Mouse (Mus musculus): ENCODE results near the gene Cdkal1. TPM values are rescaled to one million over a fixed set of nuclear protein-coding genes. Genes with fewer than 3 reads are reported as not detected.

Gene Cdkal1
- polyA plus RNA-seq, 1 experiment from 2014 or later: 8.2 TPM

DNA sequence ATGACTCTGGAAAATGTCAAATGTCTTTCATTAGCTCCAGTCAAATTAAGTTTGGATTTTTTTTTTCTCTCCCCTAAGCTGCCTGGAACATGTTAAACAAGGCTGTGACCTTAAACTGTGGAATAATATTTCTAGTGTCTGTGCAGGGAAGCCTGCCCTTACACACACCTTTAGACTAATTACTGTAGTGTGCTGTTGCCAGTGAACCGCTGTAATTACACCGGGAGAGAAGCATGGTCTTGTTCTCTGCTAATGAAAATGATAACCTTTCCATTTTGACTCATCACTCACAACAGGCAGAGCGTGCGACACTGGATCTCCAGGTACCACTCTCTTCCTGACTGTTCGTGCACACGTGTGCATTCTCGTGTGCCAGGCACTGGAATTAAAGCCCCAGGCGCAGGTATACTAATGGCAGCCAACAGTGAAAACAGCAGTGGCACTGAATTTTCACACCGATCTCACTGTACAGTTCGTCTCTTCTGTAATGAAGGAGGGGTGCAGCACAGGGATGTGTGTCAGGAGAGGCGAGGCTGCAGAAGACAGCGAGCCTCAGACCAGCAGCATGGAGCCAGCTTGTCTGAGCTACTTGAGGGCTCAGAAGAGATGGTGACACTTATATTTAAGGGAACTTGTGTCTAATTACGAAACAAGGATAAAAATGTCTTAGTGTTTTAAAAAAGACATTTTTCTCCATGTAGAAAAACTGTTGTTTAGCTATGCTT lies 490.4 kb downstream of the Cdkal1 start:
- no peaks in the 10 kb centered on the region for H3K9me3 ChIP-seq (replicated peaks)
- H3K27ac ChIP-seq (replicated peaks): no peak overlapping the region
- 75% methylated on average over 13 of the region's 13 CpGs for WGBS (ENCODE audit: insufficient replicate concordance)
- no peak for ATAC-seq (ENCODE audit: insufficient read depth)
- H3K4me3 ChIP-seq (replicated peaks): no peak overlapping the region
- H3K4me2 ChIP-seq: no peak overlapping the region
- 0 out of 2 replicates have a peak, but pooled peaks cover 3% of the 10 kb centered on the region for H3K4me1 ChIP-seq (replicated peaks)
- H3K9ac ChIP-seq: no peak overlapping the region
- no peaks in the 10 kb centered on the region for H3K27me3 ChIP-seq
- H3K36me3 ChIP-seq (replicated peaks): no peaks in the 10 kb centered on the region

DNA sequence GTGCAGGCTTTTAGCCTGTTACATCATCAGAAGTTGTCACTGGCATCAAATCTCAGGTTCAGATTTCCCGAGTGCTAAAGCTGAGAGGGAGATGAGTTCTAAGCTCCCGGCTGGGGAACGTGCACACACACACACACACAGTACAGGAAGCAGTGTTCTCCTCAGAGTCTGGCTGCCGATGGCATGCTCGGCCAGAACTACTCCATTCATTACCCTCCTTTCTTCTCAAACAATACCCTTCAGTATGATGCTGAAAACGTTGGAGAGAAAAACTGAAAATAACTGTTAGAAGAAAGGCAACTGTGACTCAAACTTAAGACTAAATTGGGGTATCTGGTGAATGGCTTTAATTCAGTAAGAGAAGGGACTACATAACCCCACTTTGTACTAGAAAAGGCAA lies 491.5 kb downstream of the Cdkal1 start:
- no peak overlapping the region for H3K9ac ChIP-seq
- no peaks in the 10 kb centered on the region for H3K9me3 ChIP-seq (replicated peaks)
- H3K4me1 ChIP-seq (replicated peaks): 0 out of 2 replicates have a peak, but pooled peaks cover 3% of the 10 kb centered on the region
- H3K4me3 ChIP-seq (replicated peaks): no peak overlapping the region
- no peaks in the 10 kb centered on the region for H3K36me3 ChIP-seq (replicated peaks)
- no peaks in the 10 kb centered on the region for H3K27me3 ChIP-seq
- 39% methylated on average over 6 of the region's 6 CpGs for WGBS (ENCODE audit: insufficient replicate concordance)
- no peak overlapping the region for H3K4me2 ChIP-seq
- ATAC-seq (ENCODE audit: insufficient read depth): no peak
- H3K27ac ChIP-seq (replicated peaks): no peak overlapping the region

DNA sequence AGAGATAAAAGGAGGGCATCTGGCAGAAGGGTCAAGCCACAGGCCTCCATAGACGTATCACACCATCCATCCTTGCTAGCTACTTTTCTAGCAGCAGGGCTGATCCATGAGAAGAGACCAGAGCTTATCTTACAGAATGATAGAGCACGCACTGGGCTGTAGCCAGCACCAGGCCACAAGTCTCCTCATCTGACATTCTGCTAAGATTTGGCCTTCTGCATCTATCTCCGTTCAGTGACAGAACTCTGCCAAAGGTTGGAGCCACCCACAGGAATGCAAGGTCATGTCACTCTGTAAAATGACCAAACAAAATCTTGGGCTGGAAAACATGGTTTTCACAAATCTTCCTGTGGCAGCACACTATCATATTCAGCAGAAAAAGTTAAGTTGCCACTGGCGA lies 493.6 kb downstream of the Cdkal1 start:
- Histone ChIP-seq H3K36me3 (replicated peaks) (no peaks in the 10 kb centered on the region), H3K9me3 (replicated peaks) (no peaks in the 10 kb centered on the region), H3K9ac (no peak overlapping the region), H3K27ac (replicated peaks) (no peak overlapping the region), H3K4me2 (no peak overlapping the region), H3K27me3 (no peaks in the 10 kb centered on the region), H3K4me3 (replicated peaks) (no peak overlapping the region), H3K4me1 (replicated peaks) (0 out of 2 replicates have a peak, but pooled peaks cover 3% of the 10 kb centered on the region)
- ATAC-seq (ENCODE audit: insufficient read depth): no peak
- 38% methylated on average over 4 of the region's 4 CpGs for WGBS (ENCODE audit: insufficient replicate concordance)

DNA sequence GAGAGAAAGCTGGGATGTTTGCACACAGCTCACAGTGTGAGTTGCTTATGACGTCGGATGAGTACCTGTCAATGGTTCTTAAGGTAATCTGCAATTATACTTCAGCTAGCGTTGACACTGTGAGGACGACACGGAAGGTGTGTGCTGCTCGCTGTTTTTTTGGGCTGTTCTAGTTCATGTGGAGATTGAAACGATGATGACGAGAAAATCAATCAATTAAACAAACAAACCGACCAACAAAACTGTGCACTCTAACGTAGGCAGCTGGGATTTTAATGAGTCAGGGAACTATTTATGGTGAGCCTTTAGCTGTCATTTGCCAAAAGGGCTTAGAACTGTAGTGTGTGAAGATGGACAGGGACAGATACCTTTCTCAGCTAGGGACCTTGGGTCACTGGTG lies 494.6 kb downstream of the Cdkal1 start:
- H3K9ac ChIP-seq: no peak overlapping the region
- no peak overlapping the region for H3K4me3 ChIP-seq (replicated peaks)
- H3K4me1 ChIP-seq (replicated peaks): 0 out of 2 replicates have a peak, but pooled peaks cover 3% of the 10 kb centered on the region

DNA sequence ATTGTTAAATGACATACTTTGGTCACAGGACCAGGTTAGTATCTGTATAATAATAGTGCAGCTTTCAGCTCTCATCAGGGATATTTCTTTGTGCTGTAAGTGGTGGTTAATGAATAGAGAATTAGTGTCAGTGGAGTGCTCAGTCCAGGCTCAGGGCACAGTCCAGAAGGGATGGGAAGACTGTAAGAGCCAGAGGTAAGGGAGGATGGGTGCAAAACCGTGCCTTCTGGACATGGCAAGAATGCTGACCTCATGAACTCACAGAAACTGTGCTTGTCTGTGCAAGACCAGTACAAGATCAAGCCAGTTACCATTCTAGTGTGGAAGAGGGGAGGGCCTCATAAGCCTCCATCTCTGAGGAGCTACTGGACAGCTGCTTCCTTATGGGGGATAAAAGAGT lies 496.1 kb downstream of the Cdkal1 start:
- WGBS (ENCODE audit: insufficient replicate concordance): 56% methylated on average over 1 of the region's 1 CpGs

More for the DNA sequence above, 494.6 kb downstream of the Cdkal1 start:
- H3K9me3 ChIP-seq (replicated peaks): no peaks in the 10 kb centered on the region
- no peak overlapping the region for H3K27ac ChIP-seq (replicated peaks)
- no peaks in the 10 kb centered on the region for H3K27me3 ChIP-seq
- WGBS (ENCODE audit: insufficient replicate concordance): 62% methylated on average over 10 of the region's 10 CpGs
- H3K36me3 ChIP-seq (replicated peaks): no peaks in the 10 kb centered on the region
- ATAC-seq (ENCODE audit: insufficient read depth): no peak
- 0 out of 2 replicates have a peak overlapping the region, but pooled peaks have one; percentile 23 for H3K4me2 ChIP-seq

DNA sequence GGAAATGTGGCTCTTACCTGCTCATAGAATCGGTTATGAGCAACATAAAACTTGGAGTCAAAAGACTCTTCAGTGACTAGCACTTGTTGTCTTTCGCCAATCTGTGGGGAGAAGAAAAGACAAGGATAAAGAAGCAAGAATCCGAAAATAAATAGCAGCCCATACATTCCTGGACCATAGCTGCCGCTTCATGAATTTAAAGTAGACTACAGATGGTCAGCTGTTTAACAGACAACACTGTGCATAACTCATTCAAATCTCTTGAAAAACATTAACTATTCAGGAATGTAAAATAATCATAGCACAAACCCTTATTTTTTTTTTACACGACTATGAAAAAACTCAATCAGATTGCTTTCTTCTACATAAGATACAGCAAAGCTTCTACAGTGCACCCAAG lies 498.0 kb downstream of the Cdkal1 start:
- Histone ChIP-seq H3K4me2 (no peak overlapping the region), H3K9me3 (replicated peaks) (no peaks in the 10 kb centered on the region), H3K27ac (replicated peaks) (no peak overlapping the region), H3K9ac (no peak overlapping the region), H3K4me1 (replicated peaks) (0 out of 2 replicates have a peak, but pooled peaks cover 3% of the 10 kb centered on the region), H3K36me3 (replicated peaks) (no peaks in the 10 kb centered on the region), H3K27me3 (no peaks in the 10 kb centered on the region), H3K4me3 (replicated peaks) (no peak overlapping the region)
- 69% methylated on average over 5 of the region's 5 CpGs for WGBS (ENCODE audit: insufficient replicate concordance)
- ATAC-seq (ENCODE audit: insufficient read depth): no peak

More for the DNA sequence above, 496.1 kb downstream of the Cdkal1 start:
- Histone ChIP-seq H3K27ac (replicated peaks) (no peak overlapping the region), H3K36me3 (replicated peaks) (no peaks in the 10 kb centered on the region), H3K4me2 (no peak overlapping the region), H3K9ac (no peak overlapping the region), H3K4me3 (replicated peaks) (no peak overlapping the region), H3K9me3 (replicated peaks) (no peaks in the 10 kb centered on the region), H3K4me1 (replicated peaks) (0 out of 2 replicates have a peak, but pooled peaks cover 3% of the 10 kb centered on the region), H3K27me3 (no peaks in the 10 kb centered on the region)
- no peak for ATAC-seq (ENCODE audit: insufficient read depth)

DNA sequence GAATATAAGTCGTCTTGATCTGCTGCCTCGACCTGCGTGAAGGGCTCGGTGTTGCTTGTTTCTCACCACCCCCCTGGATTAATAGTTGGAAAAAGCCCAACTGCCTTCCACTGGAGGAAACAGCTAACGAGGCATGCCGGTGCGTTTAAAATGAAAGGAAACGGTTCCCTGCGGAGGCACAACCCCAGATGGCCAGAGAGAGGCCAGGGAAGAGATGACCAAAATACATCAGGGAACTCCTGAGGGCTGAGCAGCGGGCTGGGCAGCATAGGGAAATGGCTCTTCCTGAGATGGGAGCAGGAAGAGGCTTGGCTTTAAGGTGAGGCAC lies 499.4 kb downstream of the Cdkal1 start:
- Histone ChIP-seq H3K9ac (no peak overlapping the region), H3K4me2 (no peak overlapping the region), H3K4me1 (replicated peaks) (no peaks in the 10 kb centered on the region), H3K4me3 (replicated peaks) (no peak overlapping the region), H3K36me3 (replicated peaks) (no peaks in the 10 kb centered on the region), H3K27me3 (no peaks in the 10 kb centered on the region), H3K9me3 (replicated peaks) (no peaks in the 10 kb centered on the region), H3K27ac (replicated peaks) (no peak overlapping the region)
- WGBS (ENCODE audit: insufficient replicate concordance): 69% methylated on average over 10 of the region's 10 CpGs
- ATAC-seq (ENCODE audit: insufficient read depth): no peak

DNA sequence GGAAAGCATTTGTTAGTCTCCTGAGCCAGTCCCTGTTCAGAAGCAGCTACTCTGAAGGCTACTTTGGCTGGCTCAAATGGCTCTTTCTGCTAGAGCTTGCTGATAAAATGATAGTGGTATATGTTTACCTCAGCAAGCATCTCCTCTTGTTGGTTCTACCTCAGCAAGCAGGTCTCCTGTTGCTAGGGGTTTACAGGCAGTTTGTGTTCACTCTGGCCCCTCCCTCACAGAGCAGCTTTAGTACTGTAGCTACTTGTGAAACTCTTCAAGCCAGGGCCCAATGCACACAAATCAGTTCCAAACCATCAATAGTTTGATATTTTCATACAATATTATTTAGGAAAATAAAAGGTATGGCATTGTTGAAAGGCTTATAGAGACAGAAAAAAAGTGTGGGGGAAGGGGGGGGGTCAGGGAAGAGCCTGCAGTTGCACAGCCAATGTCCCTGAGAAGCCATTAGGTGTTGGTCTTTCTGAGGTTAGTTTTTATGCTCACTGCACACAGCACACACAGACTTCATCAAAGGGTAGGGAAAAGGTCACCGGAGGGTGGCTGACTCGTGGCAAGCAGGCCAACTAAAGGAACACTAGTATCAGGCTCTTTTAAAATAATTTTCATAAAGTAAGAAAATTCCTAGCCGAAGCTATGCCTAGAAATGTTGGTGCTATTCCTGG lies 499.9 kb downstream of the Cdkal1 start:
- no peaks in the 10 kb centered on the region for H3K9me3 ChIP-seq (replicated peaks)
- 69% methylated on average over 3 of the region's 3 CpGs for WGBS (ENCODE audit: insufficient replicate concordance)
- H3K9ac ChIP-seq: no peak overlapping the region
- H3K4me1 ChIP-seq (replicated peaks): no peaks in the 10 kb centered on the region
- H3K27me3 ChIP-seq: no peaks in the 10 kb centered on the region
- H3K27ac ChIP-seq (replicated peaks): no peak overlapping the region
- H3K36me3 ChIP-seq (replicated peaks): no peaks in the 10 kb centered on the region
- no peak for ATAC-seq (ENCODE audit: insufficient read depth)
- H3K4me2 ChIP-seq: no peak overlapping the region
- H3K4me3 ChIP-seq (replicated peaks): no peak overlapping the region

DNA sequence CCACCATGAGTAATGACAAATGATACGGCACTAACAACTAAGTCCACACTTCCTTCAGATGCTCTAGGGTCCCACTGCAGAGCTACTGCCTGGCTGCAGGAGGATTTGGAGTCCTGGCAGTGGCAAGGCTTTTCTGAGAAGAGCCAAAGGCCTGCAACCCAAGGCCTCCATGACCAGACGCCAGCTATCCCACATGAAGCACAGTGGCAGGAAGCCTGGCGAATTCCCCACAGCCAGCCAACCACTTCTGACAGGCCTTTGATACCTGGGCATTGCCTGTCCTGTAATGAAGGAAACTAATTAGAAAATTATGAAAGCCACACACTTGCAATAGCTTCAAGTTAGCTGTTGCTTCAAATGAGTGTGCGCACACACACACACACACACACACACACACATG lies 500.5 kb downstream of the Cdkal1 start:
- Histone ChIP-seq H3K9me3 (replicated peaks) (no peaks in the 10 kb centered on the region), H3K4me3 (replicated peaks) (no peak overlapping the region), H3K36me3 (replicated peaks) (no peaks in the 10 kb centered on the region), H3K27ac (replicated peaks) (no peak overlapping the region), H3K4me1 (replicated peaks) (no peaks in the 10 kb centered on the region), H3K4me2 (no peak overlapping the region), H3K9ac (no peak overlapping the region), H3K27me3 (no peaks in the 10 kb centered on the region)
- no peak for ATAC-seq (ENCODE audit: insufficient read depth)
- 81% methylated on average over 4 of the region's 4 CpGs for WGBS (ENCODE audit: insufficient replicate concordance)

DNA sequence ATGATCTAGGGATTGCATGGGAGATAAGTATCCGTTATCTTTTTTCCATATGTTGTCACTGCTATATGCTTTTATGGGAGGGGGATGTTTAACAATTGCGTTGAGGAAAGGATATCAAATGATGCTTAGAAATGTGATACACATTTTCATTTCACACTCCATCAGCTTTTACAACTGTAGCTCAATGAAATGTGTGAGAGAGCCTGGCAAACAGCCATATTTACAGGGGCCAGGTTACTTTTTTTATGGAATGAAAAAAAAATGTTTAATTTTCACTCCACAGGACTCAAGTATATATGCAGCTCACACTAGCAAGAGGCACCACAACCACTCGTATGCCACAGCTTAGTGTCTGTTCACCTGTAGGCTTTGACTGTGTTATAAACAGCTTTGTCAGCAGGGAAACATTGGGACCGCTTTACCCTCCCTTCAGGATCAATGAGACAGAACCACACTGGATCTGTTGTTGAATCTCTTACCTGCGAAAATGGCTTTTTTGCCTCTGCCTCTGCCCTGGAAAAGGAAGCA lies 501.5 kb downstream of the Cdkal1 start:
- 70% methylated on average over 5 of the region's 5 CpGs for WGBS (ENCODE audit: insufficient replicate concordance)
- no peak for ATAC-seq (ENCODE audit: insufficient read depth)
- no peaks in the 10 kb centered on the region for H3K27me3 ChIP-seq

DNA sequence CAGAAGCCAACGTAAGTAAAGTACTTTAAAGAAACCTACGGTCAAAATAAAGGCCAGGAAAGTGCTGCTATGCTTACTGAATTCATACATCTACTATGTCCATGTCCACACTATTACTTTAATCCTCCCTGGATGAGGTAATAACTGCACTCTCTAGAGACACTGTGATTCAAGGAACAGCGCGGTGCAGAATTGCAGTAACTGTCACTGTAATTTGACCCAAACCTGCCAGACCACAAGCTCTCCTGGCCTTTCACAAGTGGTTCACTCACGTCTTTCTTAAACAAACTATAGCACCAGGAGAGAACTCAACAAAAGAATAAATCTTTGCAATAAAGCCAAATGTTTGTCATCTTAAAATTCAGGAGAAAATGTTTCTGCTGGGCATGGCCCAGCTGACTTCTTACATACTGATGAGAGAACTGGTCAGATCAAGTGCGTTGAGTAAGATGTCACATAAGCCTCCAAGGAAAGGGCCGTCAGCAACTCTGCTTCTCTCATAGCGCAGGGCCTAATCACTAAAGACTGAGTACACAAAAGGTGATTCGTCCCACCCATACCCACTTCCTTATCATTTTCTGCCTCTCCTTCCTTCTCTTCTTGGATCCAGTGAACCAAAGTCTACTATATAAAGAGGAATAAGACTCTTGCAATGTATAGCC lies 504.3 kb downstream of the Cdkal1 start:
- 76% methylated on average over 9 of the region's 9 CpGs for WGBS (ENCODE audit: insufficient replicate concordance)

More for the DNA sequence above, 501.5 kb downstream of the Cdkal1 start:
- Histone ChIP-seq H3K9me3 (replicated peaks) (no peaks in the 10 kb centered on the region), H3K4me1 (replicated peaks) (no peaks in the 10 kb centered on the region), H3K27ac (replicated peaks) (no peak overlapping the region), H3K36me3 (replicated peaks) (no peaks in the 10 kb centered on the region), H3K4me3 (replicated peaks) (no peak overlapping the region), H3K4me2 (no peak overlapping the region), H3K9ac (no peak overlapping the region)

More for the DNA sequence above, 504.3 kb downstream of the Cdkal1 start:
- Histone ChIP-seq H3K27ac (replicated peaks) (no peak overlapping the region), H3K4me3 (replicated peaks) (no peak overlapping the region), H3K9ac (no peak overlapping the region), H3K36me3 (replicated peaks) (0 out of 2 replicates have a peak, but pooled peaks cover 5% of the 10 kb centered on the region), H3K27me3 (no peaks in the 10 kb centered on the region), H3K4me1 (replicated peaks) (no peaks in the 10 kb centered on the region), H3K4me2 (no peak overlapping the region), H3K9me3 (replicated peaks) (no peaks in the 10 kb centered on the region)
- no peak for ATAC-seq (ENCODE audit: insufficient read depth)

Data from liver, embryonic 15.5 days (tissue).